Mouse (Mus musculus): ENCODE data around the gene Fpr1. TPM values are rescaled to one million over a fixed set of nuclear protein-coding genes. Genes with fewer than 3 reads are reported as not detected.

Fpr1 gene
- polyA plus RNA-seq, 1 experiment from 2014 or later: 0.89 TPM

GRCm38 (mm10) chr17:17889732-17890425 is 6.1 kb upstream of the Fpr1 start:
- WGBS: 79% methylated on average over 2 of the region's 2 CpGs
- no peaks in the 10 kb centered on the region for H3K4me1 ChIP-seq (ENCODE audit: control insufficient read depth, insufficient read depth, low read length)
- no peak for ATAC-seq (ENCODE audit: low read depth)

GRCm38 (mm10) chr17:17887774-17888248 is 4.1 kb upstream of the Fpr1 start, which contains the start of the genes Fpr2 and Fpr3:
TSS of gene Fpr2 (plus strand) at chr17:17887824.
TSS of gene Fpr3 (plus strand) at chr17:17887852.
- no peak within 1 kb of the TSS for H3K9ac ChIP-seq (ENCODE audit: low read depth, low read length)
- H3K36me3 ChIP-seq (ENCODE audit: control insufficient read depth, insufficient read depth, low read length): no peaks in the 10 kb centered on the region
- DNase-seq (ENCODE audit: low spot score): no peak
- no peaks in the 10 kb centered on the region for H3K4me1 ChIP-seq (ENCODE audit: control insufficient read depth, insufficient read depth, low read length)
- H3K27ac ChIP-seq (replicated peaks; ENCODE audit: low read depth, low read length): no peak within 1 kb of the TSS
- H3K27me3 ChIP-seq (replicated peaks; ENCODE audit: control insufficient read depth, insufficient read depth, low read length): no peaks in the 10 kb centered on the region
- H3K9me3 ChIP-seq (ENCODE audit: control insufficient read depth, low read length): no peaks in the 10 kb centered on the region
- no peak within 1 kb of the TSS for H3K4me3 ChIP-seq (ENCODE audit: low read depth, low read length)
- no peak within 1 kb of the TSS for H3K4me2 ChIP-seq (ENCODE audit: low read depth, low read length)
- 66% methylated on average over 1 of the region's 1 CpGs for WGBS
- no peak for ATAC-seq (ENCODE audit: low read depth)

More at GRCm38 (mm10) chr17:17889732-17890425, 6.1 kb upstream of the Fpr1 start:
- Histone ChIP-seq H3K9me3 (ENCODE audit: control insufficient read depth, low read length) (no peaks in the 10 kb centered on the region), H3K9ac (ENCODE audit: low read depth, low read length) (no peak overlapping the region), H3K36me3 (ENCODE audit: control insufficient read depth, insufficient read depth, low read length) (no peaks in the 10 kb centered on the region), H3K27ac (replicated peaks; ENCODE audit: low read depth, low read length) (no peak overlapping the region), H3K27me3 (replicated peaks; ENCODE audit: control insufficient read depth, insufficient read depth, low read length) (no peaks in the 10 kb centered on the region), H3K4me3 (ENCODE audit: low read depth, low read length) (no peak overlapping the region), H3K4me2 (ENCODE audit: low read depth, low read length) (no peak overlapping the region)
- no peak for DNase-seq (ENCODE audit: low spot score)

GRCm38 (mm10) chr17:17882672-17883071 is 1.1 kb downstream of the Fpr1 start:
- Histone ChIP-seq H3K9ac (ENCODE audit: low read depth, low read length) (no peak overlapping the region), H3K4me1 (ENCODE audit: control insufficient read depth, insufficient read depth, low read length) (no peaks in the 10 kb centered on the region), H3K4me3 (ENCODE audit: low read depth, low read length) (no peak overlapping the region), H3K27me3 (replicated peaks; ENCODE audit: control insufficient read depth, insufficient read depth, low read length) (no peaks in the 10 kb centered on the region), H3K36me3 (ENCODE audit: control insufficient read depth, insufficient read depth, low read length) (no peaks in the 10 kb centered on the region), H3K9me3 (ENCODE audit: control insufficient read depth, low read length) (no peaks in the 10 kb centered on the region), H3K27ac (replicated peaks; ENCODE audit: low read depth, low read length) (no peak overlapping the region), H3K4me2 (ENCODE audit: low read depth, low read length) (no peak overlapping the region)
- 81% methylated on average over 3 of the region's 3 CpGs for WGBS
- DNase-seq (ENCODE audit: low spot score) (no peak), ATAC-seq (ENCODE audit: low read depth) (no peak)

GRCm38 (mm10) chr17:17879347-17879746 is 4.4 kb downstream of the Fpr1 start:
- no peak overlapping the region for H3K9ac ChIP-seq (ENCODE audit: low read depth, low read length)
- no peaks in the 10 kb centered on the region for H3K27me3 ChIP-seq (replicated peaks; ENCODE audit: control insufficient read depth, insufficient read depth, low read length)
- H3K4me2 ChIP-seq (ENCODE audit: low read depth, low read length): no peak overlapping the region
- no peak overlapping the region for H3K4me3 ChIP-seq (ENCODE audit: low read depth, low read length)
- WGBS: 78% methylated on average over 1 of the region's 1 CpGs
- no peaks in the 10 kb centered on the region for H3K36me3 ChIP-seq (ENCODE audit: control insufficient read depth, insufficient read depth, low read length)
- H3K9me3 ChIP-seq (ENCODE audit: control insufficient read depth, low read length): no peaks in the 10 kb centered on the region
- no peak overlapping the region for H3K27ac ChIP-seq (replicated peaks; ENCODE audit: low read depth, low read length)
- ATAC-seq (ENCODE audit: low read depth) (no peak), DNase-seq (ENCODE audit: low spot score) (no peak)
- H3K4me1 ChIP-seq (ENCODE audit: control insufficient read depth, insufficient read depth, low read length): no peaks in the 10 kb centered on the region

- DNase-seq (ENCODE audit: low spot score) (no peak), ATAC-seq (ENCODE audit: low read depth) (no peak)
- WGBS: 86% methylated on average over 2 of the region's 2 CpGs
Measured at GRCm38 (mm10) chr17:17871697-17872096, 12.0 kb downstream of the Fpr1 start.

GRCm38 (mm10) chr17:17870892-17871550 is 12.7 kb downstream of the Fpr1 start:
- no peak overlapping the region for H3K9ac ChIP-seq (ENCODE audit: low read depth, low read length)
- WGBS: 79% methylated on average over 2 of the region's 2 CpGs
- peaks cover 4% of the 10 kb centered on the region for H3K36me3 ChIP-seq (ENCODE audit: control insufficient read depth, insufficient read depth, low read length)
- no peak overlapping the region for H3K4me2 ChIP-seq (ENCODE audit: low read depth, low read length)
- H3K27me3 ChIP-seq (replicated peaks; ENCODE audit: control insufficient read depth, insufficient read depth, low read length): no peaks in the 10 kb centered on the region
- 0 out of 2 replicates have a peak, but pooled peaks cover 2% of the 10 kb centered on the region for H3K9me3 ChIP-seq (ENCODE audit: control insufficient read depth, low read length)
- H3K4me1 ChIP-seq (ENCODE audit: control insufficient read depth, insufficient read depth, low read length): no peaks in the 10 kb centered on the region
- no peak overlapping the region for H3K27ac ChIP-seq (replicated peaks; ENCODE audit: low read depth, low read length)
- no peak overlapping the region for H3K4me3 ChIP-seq (ENCODE audit: low read depth, low read length)
- ATAC-seq (ENCODE audit: low read depth): no peak
- DNase-seq (ENCODE audit: low spot score): no peak

More at GRCm38 (mm10) chr17:17871697-17872096, 12.0 kb downstream of the Fpr1 start:
- Histone ChIP-seq H3K9ac (ENCODE audit: low read depth, low read length) (no peak overlapping the region), H3K9me3 (ENCODE audit: control insufficient read depth, low read length) (0 out of 2 replicates have a peak, but pooled peaks cover 2% of the 10 kb centered on the region), H3K4me2 (ENCODE audit: low read depth, low read length) (no peak overlapping the region), H3K27ac (replicated peaks; ENCODE audit: low read depth, low read length) (no peak overlapping the region), H3K36me3 (ENCODE audit: control insufficient read depth, insufficient read depth, low read length) (no peaks in the 10 kb centered on the region), H3K4me3 (ENCODE audit: low read depth, low read length) (no peak overlapping the region), H3K27me3 (replicated peaks; ENCODE audit: control insufficient read depth, insufficient read depth, low read length) (no peaks in the 10 kb centered on the region), H3K4me1 (ENCODE audit: control insufficient read depth, insufficient read depth, low read length) (no peaks in the 10 kb centered on the region)

- 85% methylated on average over 11 of the region's 11 CpGs for WGBS
- Histone ChIP-seq H3K4me2 (ENCODE audit: low read depth, low read length) (no peak overlapping the region), H3K27me3 (replicated peaks; ENCODE audit: control insufficient read depth, insufficient read depth, low read length) (no peaks in the 10 kb centered on the region), H3K36me3 (ENCODE audit: control insufficient read depth, insufficient read depth, low read length) (peaks cover 25% of the 10 kb centered on the region), H3K4me3 (ENCODE audit: low read depth, low read length) (no peak overlapping the region), H3K9ac (ENCODE audit: low read depth, low read length) (no peak overlapping the region), H3K9me3 (ENCODE audit: control insufficient read depth, low read length) (no peaks in the 10 kb centered on the region), H3K27ac (replicated peaks; ENCODE audit: low read depth, low read length) (no peak overlapping the region), H3K4me1 (ENCODE audit: control insufficient read depth, insufficient read depth, low read length) (no peaks in the 10 kb centered on the region)
- DNase-seq (ENCODE audit: low spot score) (no peak), ATAC-seq (ENCODE audit: low read depth) (no peak)
Measured at GRCm38 (mm10) chr17:17866801-17867469, 16.8 kb downstream of the Fpr1 start.

- H3K27me3 ChIP-seq (replicated peaks; ENCODE audit: control insufficient read depth, insufficient read depth, low read length): no peaks in the 10 kb centered on the region
- 63% methylated on average over 2 of the region's 2 CpGs for WGBS
Measured at GRCm38 (mm10) chr17:17865168-17865567, 18.6 kb downstream of the Fpr1 start.

More at GRCm38 (mm10) chr17:17865168-17865567, 18.6 kb downstream of the Fpr1 start:
- no peak overlapping the region for H3K4me2 ChIP-seq (ENCODE audit: low read depth, low read length)
- peaks cover 25% of the 10 kb centered on the region for H3K36me3 ChIP-seq (ENCODE audit: control insufficient read depth, insufficient read depth, low read length)
- no peaks in the 10 kb centered on the region for H3K4me1 ChIP-seq (ENCODE audit: control insufficient read depth, insufficient read depth, low read length)
- no peaks in the 10 kb centered on the region for H3K9me3 ChIP-seq (ENCODE audit: control insufficient read depth, low read length)
- DNase-seq (ENCODE audit: low spot score) (no peak), ATAC-seq (ENCODE audit: low read depth) (no peak)
- no peak overlapping the region for H3K9ac ChIP-seq (ENCODE audit: low read depth, low read length)
- H3K4me3 ChIP-seq (ENCODE audit: low read depth, low read length): no peak overlapping the region
- H3K27ac ChIP-seq (replicated peaks; ENCODE audit: low read depth, low read length): no peak overlapping the region
